Mouse (Mus musculus) stomach, postnatal 0 days (tissue): ENCODE results near the gene Myo18b.
A peak's percentile ranks its signal among the peaks of the same experiment; 100 is the strongest.

Experiments
- CTCF ChIP-seq: IDR thresholded peaks from 2 replicates; pipeline ENCODE4 v1.5.1; 2016; ENCODE audit warnings: antibody characterized with exemption, low read depth, mild to moderate bottlenecking, moderate library complexity
- EP300 ChIP-seq: optimal IDR thresholded peaks from 2 replicates; pipeline ENCODE3; 2016; ENCODE audit warnings: antibody characterized with exemption

DNA sequence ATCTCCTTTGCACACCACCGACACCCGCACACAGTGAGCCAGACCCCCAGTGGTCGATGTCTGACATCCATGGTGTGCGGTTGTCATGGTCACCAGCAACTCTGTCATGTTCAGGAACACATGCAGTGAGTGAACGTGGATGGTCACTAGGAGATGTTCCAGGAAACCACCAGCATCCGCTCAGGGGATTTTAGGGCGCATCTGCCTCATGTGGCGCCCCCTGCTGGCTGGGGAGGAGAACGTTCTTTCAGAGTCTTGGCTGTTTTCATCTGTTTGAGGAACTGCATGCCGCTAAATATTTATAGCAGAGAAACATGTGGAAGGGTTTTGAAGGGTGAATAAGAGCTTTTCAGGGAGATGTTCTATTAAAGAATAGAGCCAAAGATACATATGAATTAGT lies 253.4 kb downstream of the Myo18b start:
- TF ChIP-seq CTCF (peak; percentile 68), EP300 (no peak)
